Mouse (Mus musculus) retina, adult 2 months (tissue): ENCODE results near the gene Gar1.

Source experiments
- DNase-seq: peaks from one replicate; pipeline ENCODE4 v3.0.0-alpha.2; 2012; ENCODE audit warnings: low read depth, low spot score

The Gar1 gene

GRCm38 (mm10) chr3:129831035-129831568 is at the start of gene Gar1:
Gene Gar1, minus strand, starts transcription at chr3:129831396.
- DNase-seq = peak; percentile 95

- DNase-seq = no peak
Observed at GRCm38 (mm10) chr3:129879913-129880312, 48.7 kb upstream of the Gar1 start.

- no peak for DNase-seq
Observed at GRCm38 (mm10) chr3:129879131-129879757, 48.0 kb upstream of the Gar1 start.

GRCm38 (mm10) chr3:129878405-129879021 is 47.3 kb upstream of the Gar1 start, which contains the start of gene Pla2g12a:
Gene Pla2g12a, plus strand, starts transcription at chr3:129878606.
- DNase-seq = peak; percentile 78

- no peak for DNase-seq
Observed at GRCm38 (mm10) chr3:129877327-129877726, 46.1 kb upstream of the Gar1 start.

- no peak for DNase-seq
Observed at GRCm38 (mm10) chr3:129863698-129864097, 32.5 kb upstream of the Gar1 start.

GRCm38 (mm10) chr3:129862592-129862991 is 31.4 kb upstream of the Gar1 start:
- no peak for DNase-seq

- DNase-seq = no peak
Observed at GRCm38 (mm10) chr3:129846846-129847245, 15.7 kb upstream of the Gar1 start.

GRCm38 (mm10) chr3:129845868-129846267 is 14.7 kb upstream of the Gar1 start:
- DNase-seq = no peak

GRCm38 (mm10) chr3:129838017-129838416 is 6.8 kb upstream of the Gar1 start:
- DNase-seq = no peak

GRCm38 (mm10) chr3:129836965-129837364 is 5.8 kb upstream of the Gar1 start:
- no peak for DNase-seq

- DNase-seq = no peak
Observed at GRCm38 (mm10) chr3:129836051-129836697, 5.0 kb upstream of the Gar1 start.

GRCm38 (mm10) chr3:129835388-129835934 is 4.3 kb upstream of the Gar1 start, which contains the start of gene Cfi:
Gene Cfi, plus strand, starts transcription at chr3:129835884.
- no peak for DNase-seq

- no peak for DNase-seq
Observed at GRCm38 (mm10) chr3:129830626-129831025, 570 bp downstream of the Gar1 start.

GRCm38 (mm10) chr3:129827691-129828090 is 3.5 kb downstream of the Gar1 start:
- no peak for DNase-seq

GRCm38 (mm10) chr3:129826691-129827090 is 4.5 kb downstream of the Gar1 start:
- DNase-seq = no peak

- no peak for DNase-seq
Observed at GRCm38 (mm10) chr3:129824891-129825290, 6.3 kb downstream of the Gar1 start.

- DNase-seq = no peak
Observed at GRCm38 (mm10) chr3:129824146-129824545, 7.0 kb downstream of the Gar1 start.

GRCm38 (mm10) chr3:129823293-129823692 is 7.9 kb downstream of the Gar1 start:
- no peak for DNase-seq

GRCm38 (mm10) chr3:129822206-129822775 is 8.9 kb downstream of the Gar1 start, which contains the start of gene Rrh:
Gene Rrh, minus strand, starts transcription at chr3:129822587.
- DNase-seq = no peak

- DNase-seq = no peak
Observed at GRCm38 (mm10) chr3:129821736-129822135, 9.5 kb downstream of the Gar1 start.

GRCm38 (mm10) chr3:129820847-129821246 is 10.3 kb downstream of the Gar1 start:
- DNase-seq = no peak
